14 mouse cellular contexts compared by ENCODE assay signal in the genomic region with DNA sequence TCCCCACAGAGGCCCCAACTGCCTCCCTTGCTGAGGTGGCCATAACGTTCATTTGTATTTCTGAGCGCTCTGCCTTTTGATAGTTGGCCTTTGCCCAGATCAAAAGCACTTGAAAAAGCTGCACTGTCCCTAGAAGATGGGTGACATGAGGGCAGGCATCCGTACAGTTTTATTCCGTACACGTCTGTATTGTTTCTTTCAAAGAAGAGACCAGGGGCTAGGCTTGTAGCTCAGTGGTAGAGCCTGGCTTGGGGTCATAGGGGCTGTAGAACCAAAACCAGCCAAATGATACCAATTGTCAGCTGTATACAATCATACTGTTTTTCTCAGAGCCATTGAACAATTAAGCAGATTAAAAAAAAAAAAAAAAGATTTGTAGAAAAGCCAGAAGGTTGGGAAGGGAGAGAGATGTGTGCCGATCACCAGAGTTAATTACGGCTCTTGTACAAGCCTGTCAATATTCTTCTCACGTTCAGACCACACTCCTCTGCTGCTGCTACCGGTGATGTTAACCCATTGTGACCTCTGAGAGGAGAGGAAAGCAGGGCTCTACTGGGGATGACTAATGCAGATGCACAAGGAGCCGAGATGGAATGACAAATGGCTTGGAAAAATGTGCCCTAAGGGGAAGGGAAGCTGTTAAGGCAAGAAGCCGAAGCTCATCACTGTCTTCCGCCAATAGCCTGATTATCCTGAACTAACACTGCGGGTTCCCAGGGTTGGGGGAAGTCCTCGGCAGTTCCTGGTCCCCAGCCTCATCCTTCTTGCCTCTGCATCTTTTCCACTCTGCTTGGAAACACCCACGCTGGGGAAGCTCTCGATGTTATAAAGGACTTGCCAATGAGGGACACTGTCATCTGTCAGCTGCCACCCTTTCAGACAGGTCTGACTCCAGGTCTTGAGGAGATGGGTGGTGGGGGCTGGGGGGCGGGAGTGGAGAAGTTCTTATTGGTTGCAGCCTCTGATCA.
DNase-seq lines count a peak whose midpoint lies in the region; ATAC-seq and TF ChIP-seq lines count a peak whose summit lies in the region.
"Had no signal": no experiment of that assay in that cellular context is flagged by ENCODE, and none has a peak within 500 bp of the region (broad histone marks: within the 10 kb centered on the region; RNA-seq: fewer than 3 reads in every experiment).

No protein-coding gene starts in this region.

- TF ChIP-seq CTCF in thymus, adult 2 months (IDR thresholded peaks at IDR 0.05; ENCODE audit: borderline replicate concordance, control insufficient read depth, extremely low read depth, insufficient read depth, low read length, poor library complexity): no peak

- no peaks in the 10 kb centered on the region for H3K9me3 ChIP-seq in hindbrain, embryonic 11.5 days (ENCODE audit: control insufficient read depth, low read length)
- H3K9me3 ChIP-seq in midbrain, embryonic 14.5 days (ENCODE audit: control insufficient read depth, low read length): no peaks in the 10 kb centered on the region
- no peaks in the 10 kb centered on the region for H3K9me3 ChIP-seq in heart, embryonic 11.5 days (replicated peaks; ENCODE audit: control insufficient read depth, low read length)
- H3K9me3 ChIP-seq: liver, embryonic 13.5 days had no signal

- no peaks in the 10 kb centered on the region for H3K36me3 ChIP-seq in hindbrain, embryonic 11.5 days (ENCODE audit: control insufficient read depth, insufficient read depth, low read length)
- H3K36me3 ChIP-seq in midbrain, embryonic 14.5 days (ENCODE audit: control insufficient read depth, insufficient read depth, low read length): no peaks in the 10 kb centered on the region
- H3K36me3 ChIP-seq in heart, embryonic 11.5 days (ENCODE audit: control insufficient read depth, insufficient read depth, low read length): no peaks in the 10 kb centered on the region
- H3K36me3 ChIP-seq in thymus, adult 2 months (ENCODE audit: control insufficient read depth, insufficient read depth, low read length): no peaks in the 10 kb centered on the region
- H3K36me3 ChIP-seq: liver, embryonic 13.5 days had no signal

- peak; percentile 58 for DNase-seq in Muller cell, postnatal 12 days (ENCODE audit: inconsistent ontology term)
- peak; percentile 44 for DNase-seq in embryo, embryonic 11 days
- DNase-seq in hindbrain, embryonic 11.5 days (ENCODE audit: low spot score): peak; percentile 58
- peak; percentile 81 for DNase-seq in midbrain, embryonic 14.5 days
- DNase-seq in natural killer cell, adult 2 months (ENCODE audit: low spot score in 2 of 2): no peak
- DNase-seq in thymus, adult 2 months: no peak
- no peak for DNase-seq in c-Kit-positive CD71-positive TER-119-positive erythroid progenitor cells, embryonic 14.5 days (ENCODE audit: low spot score)
- DNase-seq: heart, postnatal 10 days; kidney, adult 2 months; left cerebral cortex, postnatal 4 days; liver, embryonic 13.5 days; lung, postnatal 4 days had no signal

- H3K4me3 ChIP-seq in hindbrain, embryonic 11.5 days (ENCODE audit: low read depth, low read length): no peak overlapping the region
- H3K4me3 ChIP-seq in midbrain, embryonic 14.5 days (replicated peaks; ENCODE audit: low read depth, low read length): no peak overlapping the region
- H3K4me3 ChIP-seq in heart, embryonic 11.5 days (ENCODE audit: low read depth, low read length): no peak overlapping the region
- H3K4me3 ChIP-seq in thymus, adult 2 months (ENCODE audit: control insufficient read depth, insufficient read depth, low read length): no peak overlapping the region
- H3K4me3 ChIP-seq: liver, embryonic 13.5 days had no signal

- no peak for TF ChIP-seq POLR2A in thymus, adult 2 months (IDR thresholded peaks at IDR 0.05; ENCODE audit: control insufficient read depth, extremely low read depth, insufficient read depth, low read length, poor library complexity)

- peaks cover 7% of the 10 kb centered on the region; the same call in 1 of the 2 replicates for H3K4me1 ChIP-seq in hindbrain, embryonic 11.5 days (replicated peaks; ENCODE audit: control insufficient read depth, insufficient read depth, low read length)
- peaks cover 22% of the 10 kb centered on the region for H3K4me1 ChIP-seq in midbrain, embryonic 14.5 days (ENCODE audit: control insufficient read depth, insufficient read depth, low read length)
- H3K4me1 ChIP-seq in heart, embryonic 11.5 days (ENCODE audit: control insufficient read depth, insufficient read depth, low read length): peaks cover 3% of the 10 kb centered on the region
- H3K4me1 ChIP-seq in thymus, adult 2 months (replicated peaks; ENCODE audit: control insufficient read depth, insufficient read depth, low read length): no peaks in the 10 kb centered on the region

- WGBS in hindbrain, embryonic 11.5 days: 37% methylated on average over 17 of the region's 17 CpGs
- 20% methylated on average over 17 of the region's 17 CpGs for WGBS in midbrain, embryonic 14.5 days
- WGBS in heart, embryonic 11.5 days (ENCODE audit: insufficient replicate concordance): 44% methylated on average over 17 of the region's 17 CpGs
- 71% methylated on average over 17 of the region's 17 CpGs for WGBS in thymus, adult 2 months

- peak overlapping the region; percentile 53 for H3K27ac ChIP-seq in hindbrain, embryonic 11.5 days (ENCODE audit: low read depth, low read length)
- H3K27ac ChIP-seq in midbrain, embryonic 14.5 days (replicated peaks; ENCODE audit: low read depth, low read length): peak overlapping the region; percentile 63
- H3K27ac ChIP-seq in heart, embryonic 11.5 days (ENCODE audit: low read depth, low read length): no peak overlapping the region
- no peak overlapping the region for H3K27ac ChIP-seq in thymus, adult 2 months (ENCODE audit: control insufficient read depth, insufficient read depth, low read length)
- H3K27ac ChIP-seq: liver, embryonic 13.5 days had no signal

- H3K27me3 ChIP-seq in hindbrain, embryonic 11.5 days (ENCODE audit: control insufficient read depth, insufficient read depth, low read length): no peaks in the 10 kb centered on the region
- H3K27me3 ChIP-seq in midbrain, embryonic 14.5 days (ENCODE audit: control insufficient read depth, insufficient read depth, low read length): no peaks in the 10 kb centered on the region
- H3K27me3 ChIP-seq in heart, embryonic 11.5 days (ENCODE audit: control insufficient read depth, insufficient read depth, low read length): no peaks in the 10 kb centered on the region
- H3K27me3 ChIP-seq in thymus, adult 2 months (ENCODE audit: control insufficient read depth, insufficient read depth, low read length): no peaks in the 10 kb centered on the region
- H3K27me3 ChIP-seq: liver, embryonic 13.5 days; Patski had no signal

- no peak overlapping the region for H3K9ac ChIP-seq in hindbrain, embryonic 11.5 days (ENCODE audit: low read depth, low read length)
- no peak overlapping the region for H3K9ac ChIP-seq in midbrain, embryonic 14.5 days (replicated peaks; ENCODE audit: low read length)
- no peak overlapping the region for H3K9ac ChIP-seq in heart, embryonic 11.5 days (ENCODE audit: low read depth, low read length)
- H3K9ac ChIP-seq: liver, embryonic 13.5 days had no signal

- ATAC-seq in hindbrain, embryonic 11.5 days (ENCODE audit: low FRiP score): peak; percentile 80
- ATAC-seq in midbrain, embryonic 14.5 days (ENCODE audit: low FRiP score, low TSS enrichment): peak; percentile 80
- no peak for ATAC-seq in heart, embryonic 11.5 days (replicated peaks; ENCODE audit: insufficient number of reproducible peaks, low FRiP score, low TSS enrichment)
- ATAC-seq: Patski had no signal

- 0 out of 2 replicates have a peak overlapping the region, but pooled peaks have one; percentile 6 for H3K4me2 ChIP-seq in hindbrain, embryonic 11.5 days (replicated peaks; ENCODE audit: low read depth, low read length)
- H3K4me2 ChIP-seq in midbrain, embryonic 14.5 days (ENCODE audit: low read length): peak overlapping the region; percentile 3
- H3K4me2 ChIP-seq in heart, embryonic 11.5 days: no peak overlapping the region
- H3K4me2 ChIP-seq: liver, embryonic 13.5 days had no signal

Comparison
In these comparisons a context has a peak if more than half of its experiments do, and no peak if none do; other contexts are left out.
1. DNase-seq: peak in Muller cell, postnatal 12 days (single experiment), embryo, embryonic 11 days (single experiment), hindbrain, embryonic 11.5 days (single experiment) and midbrain, embryonic 14.5 days (single experiment); none in natural killer cell, adult 2 months (0 of 2), thymus, adult 2 months (single experiment) and c-Kit-positive CD71-positive TER-119-positive erythroid progenitor cells, embryonic 14.5 days (single experiment).
2. H3K27ac ChIP-seq: peak in hindbrain, embryonic 11.5 days (single experiment) and midbrain, embryonic 14.5 days (single experiment); none in heart, embryonic 11.5 days (single experiment) and thymus, adult 2 months (single experiment).